Mouse (Mus musculus) hindbrain, postnatal 0 days (tissue): ENCODE data around the gene Gm30083. TPM values are rescaled to one million over a fixed set of nuclear protein-coding genes. Genes with fewer than 3 reads are reported as not detected.

Experiments
- ATAC-seq: fragments of 200-750 bp; cut with Nextera tagmentation; 2 replicates; pipeline ENCODE4 v1.8.0; 2017; ENCODE audit warnings: mild to moderate bottlenecking, moderate TSS enrichment, moderate library complexity
- DNase-seq: peaks from one replicate; pipeline ENCODE4 v3.0.0-alpha.2; 2015; ENCODE audit warnings: low spot score
- H3K27ac ChIP-seq: fragments of 300-500 bp; sonication (generic); 2 replicates; pipeline ENCODE4 v1.5.1; 2014; ENCODE audit warnings: mild to moderate bottlenecking
- H3K27me3 ChIP-seq: fragments of 300-500 bp; sonication (generic); 2 replicates; pipeline ENCODE4 v1.6.1; 2014; ENCODE audit warnings: low read length, mixed read lengths; ENCODE audit not compliant: insufficient read depth
- H3K36me3 ChIP-seq: fragments of 300-500 bp; sonication (generic); 2 replicates; pipeline ENCODE4 v1.6.1; 2014; ENCODE audit warnings: low read length, mixed read lengths; ENCODE audit not compliant: insufficient read depth
- H3K4me1 ChIP-seq: fragments of 300-500 bp; sonication (generic); 2 replicates; pipeline ENCODE4 v1.6.1; 2014; ENCODE audit warnings: antibody characterized with exemption, low read length, mixed read lengths; ENCODE audit not compliant: insufficient read depth
- H3K4me2 ChIP-seq: fragments of 300-500 bp; sonication (generic); 2 replicates; pipeline ENCODE4 v1.6.1; 2014; ENCODE audit warnings: low read depth, mild to moderate bottlenecking, low read length, moderate library complexity, mixed read lengths
- H3K4me3 ChIP-seq: fragments of 300-500 bp; sonication (generic); 2 replicates; pipeline ENCODE4 v1.5.1; 2014; ENCODE audit warnings: low read length
- H3K9ac ChIP-seq: fragments of 300-500 bp; sonication (generic); replicated peaks from 2 replicates; pipeline ENCODE4 v1.6.1; 2014; ENCODE audit warnings: mild to moderate bottlenecking, low read length, moderate library complexity, mixed read lengths
- H3K9me3 ChIP-seq: fragments of 300-500 bp; sonication (generic); 2 replicates; pipeline ENCODE4 v1.6.1; 2016; ENCODE audit warnings: low read length, mixed read lengths
- CTCF ChIP-seq: IDR thresholded peaks from 2 replicates; pipeline ENCODE4 v1.5.1; 2016; ENCODE audit warnings: antibody characterized with exemption, control low read depth, low read depth
- WGBS: fragments of 180-500 bp; shearing (Covaris S2); extraction: QIAGEN DNeasy Blood & Tissue Kit; methylation state at CpG from one replicate; pipeline ENCODE4 v1.1.7; 2014; 5-methylcytosine and 5-hydroxymethylcytosine counted together
- polyA plus RNA-seq: library from polyadenylated mRNA; unstranded; fragments of >200 nt; fragmentation: Nextera tagmentation; extraction: Ambion mirVana; gene quantifications from 2 replicates; pipeline ENCODE4 v1.2.1, GENCODE M21; 2015
- total RNA-seq: library from RNA; depleted of rRNA; stranded (reverse); fragments of >200 nt; gene quantifications from 2 replicates; pipeline ENCODE4 v1.2.3, GENCODE M21; 2014; rRNA removed

Gene Gm30083
- total and polyA plus RNA-seq, 2 experiments from 2014 or later = not detected

DNA sequence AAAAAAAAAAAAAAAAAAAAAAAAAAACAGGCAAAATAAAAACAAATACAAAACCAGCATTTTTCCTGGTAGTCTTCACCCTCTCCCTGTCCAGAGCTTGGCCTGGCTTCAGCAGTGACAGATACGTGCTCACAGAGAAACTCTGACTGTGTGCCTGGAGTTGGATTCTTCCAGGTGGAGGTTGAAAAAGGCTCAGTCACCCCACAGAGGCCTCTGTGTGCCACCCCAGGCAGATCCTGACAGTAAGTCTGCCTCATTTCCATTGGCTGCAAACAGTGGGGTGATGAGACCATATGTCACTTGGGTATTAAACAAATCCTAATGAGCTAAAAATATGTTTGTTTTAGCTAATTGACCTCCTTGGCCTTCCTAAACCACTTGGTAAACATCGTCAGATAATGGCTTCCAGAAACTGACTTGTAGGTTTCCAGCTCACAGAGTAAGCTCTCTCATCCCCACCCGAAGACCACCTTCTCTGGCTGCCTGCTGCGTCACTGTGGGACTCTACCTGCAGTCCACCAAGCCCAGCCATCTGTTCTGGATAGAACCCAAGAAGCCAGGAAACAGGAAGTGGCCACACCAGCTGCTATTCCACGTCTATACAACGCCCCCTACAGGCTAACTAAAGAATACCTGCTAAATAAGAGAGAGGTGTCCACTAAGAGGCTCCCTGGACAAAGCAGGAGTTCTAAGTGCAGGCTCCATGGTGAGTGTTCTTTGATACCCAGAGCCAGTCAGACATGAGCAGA lies 62.6 kb downstream of the Gm30083 start:
- 53% methylated on average over 6 of the region's 6 CpGs for WGBS
- Histone ChIP-seq H3K27ac (no peak overlapping the region), H3K27me3 (no peaks in the 10 kb centered on the region), H3K4me1 (no peaks in the 10 kb centered on the region), H3K4me3 (no peak overlapping the region), H3K4me2 (no peak overlapping the region), H3K36me3 (no peaks in the 10 kb centered on the region), H3K9ac (no peak overlapping the region), H3K9me3 (no peaks in the 10 kb centered on the region)
- DNase-seq (peak; percentile 44), ATAC-seq (0 out of 2 replicates have a peak, but pooled peaks have one; percentile 31)
- peak; percentile 41 for TF ChIP-seq CTCF

DNA sequence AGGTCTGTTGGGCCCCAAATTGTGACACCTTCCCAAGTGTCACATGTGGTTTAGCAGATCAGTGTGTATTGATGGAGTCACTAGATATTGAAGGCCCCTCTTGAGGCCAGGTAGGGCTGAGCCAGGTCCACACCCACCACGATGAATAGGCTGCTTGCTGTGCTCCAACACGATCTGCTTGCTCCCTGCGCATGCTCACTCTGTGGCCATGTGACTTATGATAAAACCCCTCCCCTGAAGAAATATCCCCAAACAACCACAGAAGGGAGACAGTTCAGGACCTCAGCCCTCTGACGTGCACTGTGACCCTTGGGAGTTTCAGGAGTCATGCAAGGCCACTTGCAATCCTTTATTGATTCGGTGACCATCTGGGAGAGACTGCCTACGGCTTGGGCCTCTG lies 68.9 kb downstream of the Gm30083 start:
- Histone ChIP-seq H3K9ac (no peak overlapping the region), H3K4me1 (no peaks in the 10 kb centered on the region), H3K36me3 (no peaks in the 10 kb centered on the region), H3K27me3 (no peaks in the 10 kb centered on the region), H3K9me3 (no peaks in the 10 kb centered on the region), H3K27ac (no peak overlapping the region), H3K4me2 (no peak overlapping the region), H3K4me3 (no peak overlapping the region)
- 74% methylated on average over 6 of the region's 6 CpGs for WGBS
- TF ChIP-seq CTCF = no peak
- ATAC-seq = no peak
- DNase-seq = no peak

DNA sequence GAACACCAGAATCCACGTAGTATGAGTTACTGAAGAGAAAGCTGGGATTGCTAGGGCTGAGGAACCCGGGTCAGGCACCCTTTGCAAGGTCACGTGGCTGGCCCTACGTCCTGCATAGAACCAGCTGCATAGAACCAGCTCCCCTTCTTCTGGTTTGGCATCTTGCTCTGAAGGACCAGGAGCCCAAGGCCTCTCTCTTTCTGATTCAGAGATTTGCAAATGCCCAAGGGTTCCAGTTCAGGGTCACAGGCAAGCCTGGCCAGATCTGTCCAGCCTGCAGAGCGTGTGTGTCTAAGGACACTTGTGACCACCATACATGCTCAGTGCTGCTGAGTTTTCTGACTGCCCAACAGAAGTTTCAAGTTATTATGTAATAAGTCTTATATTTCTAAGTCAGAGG lies 72.8 kb downstream of the Gm30083 start:
- Histone ChIP-seq H3K36me3 (no peaks in the 10 kb centered on the region), H3K4me2 (no peak overlapping the region), H3K4me3 (no peak overlapping the region), H3K4me1 (no peaks in the 10 kb centered on the region), H3K9ac (no peak overlapping the region), H3K9me3 (no peaks in the 10 kb centered on the region), H3K27me3 (no peaks in the 10 kb centered on the region), H3K27ac (no peak overlapping the region)
- WGBS = 82% methylated on average over 5 of the region's 5 CpGs
- ATAC-seq (no peak), DNase-seq (no peak)
- no peak for TF ChIP-seq CTCF

DNA sequence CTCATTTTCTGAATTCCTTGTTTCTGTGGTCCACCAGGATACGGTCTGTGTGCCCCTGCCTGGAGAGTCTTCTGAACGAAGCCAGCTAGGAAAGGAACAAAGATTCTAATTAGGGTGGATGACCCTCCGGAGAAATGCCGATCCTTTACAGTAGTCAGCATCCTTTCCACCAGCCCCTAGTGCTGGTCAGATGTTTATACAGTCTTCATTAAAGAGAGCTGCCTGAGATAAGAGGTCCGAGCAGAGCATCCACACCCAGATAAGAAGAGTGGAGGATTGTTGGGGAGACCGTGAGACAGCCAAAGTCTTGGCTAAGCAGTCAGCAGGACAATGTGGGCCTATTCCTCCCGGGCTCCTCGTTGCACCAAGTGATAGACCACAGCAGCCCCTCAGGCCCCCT lies 74.2 kb downstream of the Gm30083 start, which contains the start of gene Gdf2:
Gdf2 (plus strand) TSS at position 301 of the 400 bp plus-strand sequence.
- no peaks in the 10 kb centered on the region for H3K27me3 ChIP-seq
- H3K36me3 ChIP-seq = no peaks in the 10 kb centered on the region
- 88% methylated on average over 8 of the region's 8 CpGs for WGBS
- no peak within 1 kb of the TSS for H3K4me3 ChIP-seq
- no peak within 1 kb of the TSS for H3K9ac ChIP-seq
- no peak within 1 kb of the TSS for H3K4me2 ChIP-seq
- ATAC-seq (no peak), DNase-seq (no peak)
- H3K9me3 ChIP-seq = no peaks in the 10 kb centered on the region
- H3K27ac ChIP-seq = no peak within 1 kb of the TSS
- TF ChIP-seq CTCF = no peak
- H3K4me1 ChIP-seq = no peaks in the 10 kb centered on the region

DNA sequence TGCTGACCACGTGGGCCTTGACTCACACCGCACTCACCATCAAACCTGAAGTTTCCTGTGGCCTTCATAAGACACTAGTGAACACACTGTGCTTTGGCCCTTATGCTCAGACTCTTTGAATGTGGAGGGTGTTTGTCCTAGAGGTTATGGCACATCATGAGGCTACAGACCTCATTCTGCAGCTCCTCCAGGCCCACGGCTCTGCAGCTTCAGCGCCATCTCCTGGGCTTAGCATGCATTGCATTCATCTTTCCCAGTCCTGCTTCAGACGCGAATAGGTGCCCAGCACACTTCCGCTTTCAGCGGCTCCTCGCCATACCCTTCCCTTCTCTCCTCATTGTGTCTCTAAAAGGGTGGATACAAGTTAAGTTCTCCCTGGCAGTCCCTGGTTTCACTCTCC lies 75.9 kb downstream of the Gm30083 start:
- TF ChIP-seq CTCF = peak; percentile 98
- no peak overlapping the region for H3K4me3 ChIP-seq
- H3K27me3 ChIP-seq = no peaks in the 10 kb centered on the region
- no peak overlapping the region for H3K27ac ChIP-seq
- peak overlapping the region; percentile 42; the same call in 1 of the 2 replicates for H3K9ac ChIP-seq
- no peaks in the 10 kb centered on the region for H3K36me3 ChIP-seq
- WGBS = 25% methylated on average over 9 of the region's 9 CpGs
- DNase-seq = peak; percentile 90
- H3K4me2 ChIP-seq = peak overlapping the region; percentile 47
- ATAC-seq = peak; percentile 79
- no peaks in the 10 kb centered on the region for H3K4me1 ChIP-seq
- H3K9me3 ChIP-seq = no peaks in the 10 kb centered on the region

Other genes with a start within 250 kb of the Gm30083 start
- 31.0 and 32.9 TPM in 2 replicates for gene Gdf10, start 91.6 kb downstream of the Gm30083 start, total RNA-seq
- 27.3 and 30.3 TPM in 2 replicates for gene Gdf10, start 91.6 kb downstream of the Gm30083 start, polyA plus RNA-seq
- 0.37 and 0.40 TPM in 2 replicates for gene Gdf2, start 74.1 kb downstream of the Gm30083 start, total RNA-seq
- gene Gdf2, start 74.1 kb downstream of the Gm30083 start, polyA plus RNA-seq = 0.06 TPM in 1 of 2 replicates, not detected in the other
- gene Rbp3, start 61.2 kb downstream of the Gm30083 start, total RNA-seq = 1.2 and 1.4 TPM in 2 replicates
- gene Rbp3, start 61.2 kb downstream of the Gm30083 start, polyA plus RNA-seq = 0.58 and 0.71 TPM in 2 replicates
- gene Zfp488, start 36.4 kb downstream of the Gm30083 start, total RNA-seq = 6.5 and 7.7 TPM in 2 replicates
- 1.9 TPM in 2 replicates for gene Zfp488, start 36.4 kb downstream of the Gm30083 start, polyA plus RNA-seq
- not detected in 2 replicates for gene Gm5460, start 1.6 kb upstream of the Gm30083 start, total RNA-seq
- not detected in 2 replicates for gene Gm5460, start 1.6 kb upstream of the Gm30083 start, polyA plus RNA-seq
- not detected in 2 replicates for gene Antxrl, start 37.5 kb upstream of the Gm30083 start, total RNA-seq
- not detected in 2 replicates for gene Antxrl, start 37.5 kb upstream of the Gm30083 start, polyA plus RNA-seq
- gene Anxa8, start 70.8 kb upstream of the Gm30083 start, total RNA-seq = 0.11 TPM in 1 of 2 replicates, not detected in the other
- gene Anxa8, start 70.8 kb upstream of the Gm30083 start, polyA plus RNA-seq = 0.37 and 0.90 TPM in 2 replicates
- gene A630023A22Rik, start 87.6 kb upstream of the Gm30083 start, total RNA-seq = 2.2 TPM in 1 of 2 replicates, not detected in the other
- not detected in 2 replicates for gene A630023A22Rik, start 87.6 kb upstream of the Gm30083 start, polyA plus RNA-seq
- 0.21 and 0.25 TPM in 2 replicates for gene Npy4r, start 137.3 kb upstream of the Gm30083 start, total RNA-seq
- 0.11 and 0.24 TPM in 2 replicates for gene Npy4r, start 137.3 kb upstream of the Gm30083 start, polyA plus RNA-seq
- 31.7 and 33.6 TPM in 2 replicates for gene Gprin2, start 186.5 kb upstream of the Gm30083 start, total RNA-seq
- 4.3 and 8.1 TPM in 2 replicates for gene Gprin2, start 186.5 kb upstream of the Gm30083 start, polyA plus RNA-seq
- 0.63 and 2.1 TPM in 2 replicates for gene Syt15, start 204.4 kb upstream of the Gm30083 start, total RNA-seq
- 0.83 and 1.1 TPM in 2 replicates for gene Syt15, start 204.4 kb upstream of the Gm30083 start, polyA plus RNA-seq